Mouse (Mus musculus): Measurements from ENCODE around the gene S100z. TPM values are rescaled to one million over a fixed set of nuclear protein-coding genes. Genes with fewer than 3 reads are reported as not detected.

The S100z gene
- total RNA-seq (2021): not detected
- long read RNA-seq, experiment 1: 0 reads
- long read RNA-seq, experiment 2, partial matches to known transcripts: 0 of 1 reads
- long read RNA-seq, experiment 2, other reads (novel, unspliced or antisense): 1 of 1 reads

DNA sequence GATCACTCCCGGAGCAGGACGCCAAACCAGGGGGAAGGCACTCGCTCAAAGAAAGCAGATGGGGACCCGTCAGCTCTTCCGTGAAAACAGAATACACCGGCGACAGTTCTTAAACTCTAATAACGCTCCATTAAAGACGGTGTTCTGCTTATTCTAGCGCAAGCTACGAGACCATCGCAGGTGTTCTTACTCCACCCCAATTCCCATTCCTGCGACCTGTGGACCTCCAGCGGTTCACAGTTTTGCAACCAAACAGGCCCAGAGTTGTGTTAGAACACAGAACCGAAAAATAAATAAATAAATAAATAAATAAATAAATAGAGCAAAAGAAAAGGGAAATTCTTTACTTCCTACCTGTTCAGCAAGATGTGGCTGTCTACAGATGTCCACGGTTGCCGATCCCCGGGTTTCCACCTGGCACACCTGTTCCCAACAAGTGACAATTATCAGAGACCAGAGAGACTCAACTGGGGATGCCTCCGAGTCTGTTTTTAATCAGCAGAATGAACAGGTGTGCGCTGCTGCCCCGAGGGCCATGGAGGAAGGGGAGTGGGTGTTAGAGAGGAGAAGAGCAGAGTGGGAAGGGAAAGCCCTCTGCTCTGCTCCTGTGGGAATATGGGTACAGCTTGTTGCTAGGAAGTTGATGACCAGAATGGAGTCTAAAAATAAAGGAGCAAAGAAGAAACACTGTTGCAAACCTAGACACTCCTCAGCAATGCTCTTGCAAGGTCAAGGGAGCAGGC lies at the start of gene S100z:
TSS of gene S100z (minus strand) at position 51 of the 743 bp plus-strand sequence.
- Histone ChIP-seq H3K4me3 (no peak within 1 kb of the TSS), H3K27ac (no peak within 1 kb of the TSS)
- no peak for DNase-seq
- no peak for TF ChIP-seq CTCF (IDR thresholded peaks at IDR 0.05)
- intact Hi-C loops (cut with DNase I): no loop called here

DNA sequence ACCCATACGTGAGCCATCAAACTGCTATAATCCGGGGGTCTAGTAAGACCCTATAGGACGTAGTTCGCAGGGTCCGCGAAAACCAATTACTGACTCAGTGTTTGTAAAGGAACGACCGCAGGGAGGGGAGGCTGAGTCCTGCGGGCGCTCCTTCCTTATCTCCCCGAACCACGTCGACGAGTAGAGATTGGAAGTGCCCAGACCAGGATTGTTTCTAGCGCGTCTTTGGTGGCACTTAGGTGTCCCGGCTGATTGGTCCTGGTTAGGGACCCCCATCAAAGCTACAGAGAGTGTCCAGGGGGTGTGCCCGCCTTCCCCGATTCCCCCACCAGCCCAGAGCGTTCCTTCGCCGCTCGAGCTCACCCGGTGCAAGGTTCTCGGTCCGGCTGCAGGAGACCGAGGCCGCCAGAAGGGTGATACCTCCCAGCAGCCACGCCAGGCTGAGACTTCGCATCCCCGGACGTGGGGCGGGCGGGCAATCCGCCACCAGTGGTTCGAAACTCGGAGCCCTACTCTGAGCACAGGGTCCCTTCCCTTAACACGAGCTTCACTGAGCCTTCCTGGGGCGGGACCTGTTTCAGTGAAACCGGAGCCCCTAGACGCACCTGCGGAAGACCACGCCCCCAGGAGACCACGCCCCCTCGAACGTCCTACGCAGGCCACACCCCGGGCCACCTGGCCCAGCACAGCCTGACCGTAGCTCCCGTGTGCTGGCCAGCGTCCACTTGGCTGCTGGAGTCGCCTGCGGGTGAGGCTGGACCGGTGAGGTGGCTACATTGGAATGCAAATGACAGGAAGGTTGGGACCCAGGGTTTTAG lies 46.4 kb upstream of the S100z start, which contains the start of gene F2rl1:
TSS of gene F2rl1 (minus strand) at position 554 of the 818 bp plus-strand sequence.
- Histone ChIP-seq H3K27ac (peak within 1 kb of the TSS; percentile 58), H3K4me3 (peak within 1 kb of the TSS; percentile 73)
- intact Hi-C loops (cut with DNase I): no loop called here
- TF ChIP-seq CTCF (IDR thresholded peaks at IDR 0.05): no peak
- DNase-seq: peak; percentile 58

DNA sequence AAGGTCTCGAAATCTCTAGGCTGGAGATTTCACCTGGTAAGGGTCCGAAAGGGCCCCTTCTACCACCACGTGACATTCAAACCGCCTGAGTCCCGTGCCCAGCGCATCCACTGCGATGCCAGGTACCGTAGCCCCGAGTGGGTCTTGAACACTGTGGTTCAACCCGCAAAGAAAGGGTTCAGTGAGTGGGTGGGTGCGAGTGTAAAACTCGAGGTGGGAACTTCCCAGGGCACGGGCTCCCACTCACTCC lies 45.8 kb upstream of the S100z start:
- Histone ChIP-seq H3K27ac (peak overlapping the region; percentile 58), H3K4me3 (peak overlapping the region; percentile 73)
- intact Hi-C loops (cut with DNase I): no loop called here
- DNase-seq: no peak
- no peak for TF ChIP-seq CTCF (IDR thresholded peaks at IDR 0.05)

DNA sequence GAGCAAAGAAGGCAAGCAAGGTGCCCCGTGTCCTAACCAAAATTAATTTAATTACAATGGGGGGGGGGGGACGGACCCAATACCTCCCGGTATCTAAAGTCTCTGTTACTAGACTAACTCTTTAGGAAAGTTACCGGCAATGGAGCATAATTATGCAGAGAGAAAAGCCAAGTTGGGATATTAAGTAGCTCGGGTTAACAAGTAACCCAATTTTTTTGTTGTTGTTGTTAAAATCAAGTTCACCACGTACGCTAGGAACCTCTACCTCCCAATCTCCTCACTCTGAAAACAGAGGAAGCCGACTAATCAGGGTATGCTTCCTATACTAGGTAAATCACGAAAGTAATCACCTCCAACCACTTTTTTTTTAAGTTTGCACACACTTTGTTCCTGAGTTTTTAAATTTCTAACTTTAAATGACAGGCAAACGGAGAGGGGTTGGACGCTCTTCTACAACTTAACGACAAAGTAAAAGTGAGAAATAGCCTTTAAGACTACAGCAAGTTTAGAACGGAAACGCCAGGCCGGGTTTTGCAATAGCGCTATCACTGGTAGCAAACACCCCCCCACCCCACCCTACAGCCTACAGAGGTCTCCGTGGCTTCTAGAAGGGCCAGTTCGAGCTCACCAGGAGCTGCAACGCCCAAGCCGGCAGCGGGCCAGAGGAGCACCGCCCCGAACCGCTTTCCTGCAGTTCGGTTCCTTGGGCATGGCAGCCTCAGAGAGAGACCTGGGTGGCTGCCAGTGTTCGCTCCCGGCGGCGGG lies 45.3 kb upstream of the S100z start:
- peak; percentile 70 for DNase-seq

DNA sequence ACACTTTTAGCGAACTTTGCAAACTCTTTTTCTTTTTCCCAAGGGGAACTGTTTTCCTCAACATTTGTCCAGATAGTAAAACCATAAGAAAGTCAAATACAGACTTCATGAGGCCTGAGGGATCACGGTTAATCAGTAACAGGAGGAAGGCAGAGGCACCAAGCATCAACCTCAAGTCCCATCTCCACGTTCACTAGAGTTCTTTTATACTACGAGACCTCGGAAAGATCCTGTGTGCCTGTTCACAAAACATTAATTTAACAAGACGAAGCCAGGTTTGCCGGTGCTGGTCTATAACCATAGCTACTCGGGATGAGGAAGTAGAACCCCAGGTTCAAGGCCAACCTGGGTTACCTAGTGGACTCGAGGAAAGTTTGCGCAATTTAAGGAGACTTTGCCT lies 43.7 kb upstream of the S100z start:
- no peak for DNase-seq
- no peak overlapping the region for H3K27ac ChIP-seq
- TF ChIP-seq CTCF (IDR thresholded peaks at IDR 0.05): no peak
- intact Hi-C loops (cut with DNase I): no loop called here
- H3K4me3 ChIP-seq: no peak overlapping the region

More for the DNA sequence above, 45.3 kb upstream of the S100z start:
- Histone ChIP-seq H3K27ac (peak overlapping the region; percentile 58), H3K4me3 (peak overlapping the region; percentile 73)
- intact Hi-C loops (cut with DNase I): no loop called here
- TF ChIP-seq CTCF (IDR thresholded peaks at IDR 0.05): no peak

DNA sequence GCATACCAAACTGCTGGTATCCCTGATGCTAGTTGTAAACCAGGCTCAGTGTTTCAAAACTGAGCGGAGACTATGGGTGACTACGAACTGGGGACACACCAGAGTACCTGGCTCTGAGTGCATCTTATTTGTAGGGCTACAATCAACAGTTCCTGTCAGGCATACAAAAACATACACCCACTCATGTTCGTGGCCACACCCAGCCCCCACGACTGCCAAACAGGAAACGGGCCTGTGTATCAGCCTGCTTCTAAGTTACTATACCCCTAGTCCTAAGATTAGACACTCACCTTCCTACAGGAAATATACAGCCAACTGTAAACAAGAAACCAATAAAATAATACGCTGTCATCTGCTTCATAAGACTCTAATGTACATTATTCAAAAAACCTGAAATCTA lies 42.5 kb upstream of the S100z start:
- intact Hi-C loops (cut with DNase I): no loop called here
- TF ChIP-seq CTCF (IDR thresholded peaks at IDR 0.05): no peak
- no peak overlapping the region for H3K4me3 ChIP-seq
- H3K27ac ChIP-seq: no peak overlapping the region
- DNase-seq: no peak

DNA sequence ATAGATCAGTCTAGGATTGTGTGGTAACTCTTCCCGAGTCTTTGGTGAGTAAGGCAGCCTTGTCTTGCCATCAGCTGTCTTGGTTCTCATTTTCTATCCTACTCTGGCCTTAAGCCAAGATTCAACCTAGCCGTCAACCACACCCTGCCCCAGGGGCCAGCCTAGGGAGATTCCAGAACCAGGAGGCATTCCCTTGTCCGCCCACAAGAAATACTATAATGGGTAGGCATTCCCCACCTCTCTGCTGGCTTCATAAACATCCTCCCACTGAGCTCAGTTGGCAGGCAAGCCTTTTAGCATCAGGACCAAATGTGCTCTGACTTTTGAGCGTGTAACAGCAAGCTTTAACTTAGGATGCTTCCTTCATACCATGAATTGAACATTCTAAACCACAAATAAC lies 36.2 kb upstream of the S100z start:
- Histone ChIP-seq H3K27ac (no peak overlapping the region), H3K4me3 (no peak overlapping the region)
- intact Hi-C loops (cut with DNase I): no loop called here
- TF ChIP-seq CTCF (IDR thresholded peaks at IDR 0.05): no peak
- DNase-seq: no peak

DNA sequence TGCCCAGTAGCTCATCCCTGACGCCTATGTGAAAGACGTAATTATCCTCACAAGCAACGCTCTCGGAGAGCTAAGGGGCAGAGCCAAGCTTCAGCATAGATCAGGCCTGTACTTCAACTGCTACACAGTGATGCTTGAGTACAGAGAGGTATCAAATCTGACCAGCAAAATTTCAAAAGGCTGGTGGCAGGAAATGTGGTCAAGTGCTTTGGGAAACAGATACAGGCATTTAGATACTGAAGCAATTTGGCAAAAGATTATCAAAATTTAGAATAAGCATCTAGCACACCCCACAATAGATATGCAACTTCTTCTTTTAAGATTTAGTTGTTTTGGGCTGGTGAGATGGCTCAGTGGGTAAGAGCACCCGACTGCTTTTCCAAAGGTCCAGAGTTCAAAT lies 31.5 kb upstream of the S100z start:
- intact Hi-C loops (cut with DNase I): no loop called here
- Histone ChIP-seq H3K27ac (no peak overlapping the region), H3K4me3 (no peak overlapping the region)
- no peak for DNase-seq
- no peak for TF ChIP-seq CTCF (IDR thresholded peaks at IDR 0.05)

DNA sequence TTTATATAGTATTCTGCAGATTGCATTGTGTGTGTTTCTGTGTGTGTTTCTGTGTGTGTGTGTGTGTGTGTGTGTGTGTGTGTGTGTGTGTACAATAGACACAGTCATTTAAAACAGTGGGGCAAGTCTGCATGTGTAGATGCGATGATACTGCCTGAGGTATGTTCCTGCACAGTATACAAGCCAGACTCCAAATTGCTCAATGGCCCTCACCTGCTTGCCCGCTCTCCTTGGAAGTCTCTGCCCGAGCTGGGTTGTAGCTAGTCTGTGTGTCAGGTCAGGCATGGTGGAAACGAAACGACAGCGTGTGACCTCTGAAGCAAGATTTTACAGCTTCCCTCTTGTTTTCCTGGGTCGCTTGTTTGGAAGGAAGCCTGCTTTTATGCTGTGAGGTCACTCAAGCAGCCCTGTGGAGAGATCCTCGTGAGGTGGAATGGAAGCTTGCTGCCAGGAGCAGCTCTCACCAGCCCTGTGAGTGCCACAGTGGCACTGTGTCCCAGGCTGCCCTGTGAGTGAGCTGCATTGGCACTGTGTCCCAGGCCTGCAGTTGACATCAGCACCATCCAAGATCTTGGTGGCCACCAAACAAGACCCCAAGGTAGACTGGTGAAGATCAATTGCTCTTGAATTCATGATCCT lies 24.9 kb upstream of the S100z start:
- DNase-seq: no peak
- no peak overlapping the region for H3K4me3 ChIP-seq
- TF ChIP-seq CTCF (IDR thresholded peaks at IDR 0.05): no peak
- H3K27ac ChIP-seq: no peak overlapping the region
- intact Hi-C loops (cut with DNase I): no loop called here

DNA sequence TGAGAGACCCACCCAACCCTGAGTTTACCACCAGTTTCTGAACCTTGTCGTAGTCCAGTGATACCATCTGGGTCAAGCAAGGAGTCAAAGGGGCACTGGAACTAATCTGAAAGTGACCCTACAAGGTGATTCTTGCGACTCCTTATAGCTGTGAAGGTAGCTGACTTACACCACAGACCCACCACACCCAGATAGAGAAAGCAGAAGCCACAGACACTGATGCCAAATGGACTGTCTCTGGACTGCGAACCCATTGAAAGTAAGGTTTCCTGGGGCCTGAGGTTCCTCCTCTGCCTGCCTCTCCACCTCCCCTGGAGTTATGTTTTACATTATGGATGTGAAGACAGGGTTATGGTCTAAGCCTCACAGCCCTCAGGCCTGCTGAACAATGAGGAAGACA lies 18.1 kb upstream of the S100z start:
- intact Hi-C loops (cut with DNase I): no loop called here
- Histone ChIP-seq H3K4me3 (no peak overlapping the region), H3K27ac (no peak overlapping the region)
- TF ChIP-seq CTCF (IDR thresholded peaks at IDR 0.05): no peak
- DNase-seq: no peak

DNA sequence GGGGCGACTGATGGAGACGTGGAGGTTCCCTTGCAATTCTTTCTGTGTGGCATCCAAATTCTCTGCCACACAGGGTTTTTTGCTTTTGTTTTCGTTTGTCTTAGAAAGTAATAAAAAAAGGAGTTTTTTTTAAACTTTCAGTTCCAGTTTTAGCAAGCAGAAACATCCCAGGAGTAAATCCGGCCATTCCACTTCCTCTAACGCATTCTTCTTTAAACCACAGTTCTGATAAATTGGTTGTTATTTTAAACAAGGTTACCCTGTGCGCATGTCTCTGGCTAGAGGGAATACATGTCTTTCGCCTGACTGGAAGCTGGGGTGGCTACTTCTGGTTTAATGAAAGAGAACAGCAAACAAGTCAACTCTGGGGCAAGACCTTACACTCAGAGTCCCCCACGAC lies 16.3 kb upstream of the S100z start:
- no peak for TF ChIP-seq CTCF (IDR thresholded peaks at IDR 0.05)
- DNase-seq: no peak
- intact Hi-C loops (cut with DNase I): no loop called here
- H3K27ac ChIP-seq: no peak overlapping the region
- no peak overlapping the region for H3K4me3 ChIP-seq

DNA sequence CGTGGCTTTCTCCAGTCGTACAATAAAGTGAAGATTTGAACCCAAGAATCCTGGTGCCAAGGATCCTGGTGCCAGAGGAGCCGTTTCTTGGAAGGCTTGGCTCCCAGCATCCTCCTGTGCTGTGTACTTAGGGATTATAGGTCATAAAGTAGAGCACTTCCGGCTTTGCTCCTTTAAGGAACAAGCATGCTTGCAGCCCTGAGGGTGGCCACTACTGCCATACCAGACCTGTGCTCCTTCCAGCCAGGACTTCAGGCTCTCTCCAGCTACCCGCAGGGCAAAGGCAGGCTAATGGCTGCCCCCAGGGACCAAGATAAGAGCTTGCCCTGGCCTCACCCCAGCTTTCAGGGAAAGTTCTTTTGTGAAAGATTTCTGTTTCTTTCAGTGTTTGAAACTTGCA lies 14.8 kb upstream of the S100z start:
- no peak for DNase-seq
- intact Hi-C loops (cut with DNase I): no loop called here
- TF ChIP-seq CTCF (IDR thresholded peaks at IDR 0.05): no peak
- Histone ChIP-seq H3K27ac (no peak overlapping the region), H3K4me3 (no peak overlapping the region)
